Mouse (Mus musculus) heart, postnatal 0 days (tissue): ENCODE data around the gene Dnpep. TPM values are rescaled to one million over a fixed set of nuclear protein-coding genes. Genes with fewer than 3 reads are reported as not detected.
A peak's percentile ranks its signal among the peaks of the same experiment; 100 is the strongest.

Experiments
- ATAC-seq: fragments of 200-750 bp; cut with Nextera tagmentation; 2 replicates; pipeline ENCODE4 v1.8.0; 2017; ENCODE audit warnings: low read depth, moderate number of reproducible peaks, moderate library complexity; ENCODE audit not compliant: insufficient read depth
- DNase-seq: peaks from one replicate; pipeline ENCODE4 v3.0.0-alpha.2; 2016; ENCODE audit warnings: low spot score
- H3K27ac ChIP-seq: fragments of 300-500 bp; sonication (generic); 2 replicates; pipeline ENCODE4 v1.5.1; 2014; ENCODE audit warnings: low read depth, mild to moderate bottlenecking
- H3K27me3 ChIP-seq: fragments of 300-500 bp; sonication (generic); 2 replicates; pipeline ENCODE4 v1.6.1; 2014; ENCODE audit warnings: low read length, mixed read lengths; ENCODE audit not compliant: control insufficient read depth, insufficient read depth
- H3K36me3 ChIP-seq: fragments of 300-500 bp; sonication (generic); replicated peaks from 2 replicates; pipeline ENCODE4 v1.6.1; 2014; ENCODE audit warnings: low read length, mixed read lengths; ENCODE audit not compliant: control insufficient read depth, insufficient read depth
- H3K4me1 ChIP-seq: fragments of 300-500 bp; sonication (generic); 2 replicates; pipeline ENCODE4 v1.6.1; 2014; ENCODE audit warnings: antibody characterized with exemption; ENCODE audit not compliant: control insufficient read depth, insufficient read depth
- H3K4me2 ChIP-seq: fragments of 300-500 bp; sonication (generic); 2 replicates; pipeline ENCODE4 v1.6.1; 2014; ENCODE audit warnings: low read depth, mild to moderate bottlenecking, low read length, moderate library complexity
- H3K4me3 ChIP-seq: fragments of 300-500 bp; sonication (generic); 2 replicates; pipeline ENCODE4 v1.5.1; 2014; ENCODE audit warnings: low read depth, low read length
- H3K9ac ChIP-seq: fragments of 300-500 bp; sonication (generic); replicated peaks from 2 replicates; pipeline ENCODE4 v1.6.1; 2014; ENCODE audit warnings: low read depth, low read length, mixed read lengths
- H3K9me3 ChIP-seq: fragments of 300-500 bp; sonication (generic); replicated peaks from 2 replicates; pipeline ENCODE4 v1.6.1; 2016; ENCODE audit warnings: low read length; ENCODE audit not compliant: control insufficient read depth
- CTCF ChIP-seq: IDR thresholded peaks from 2 replicates; pipeline ENCODE4 v1.5.1; 2016; ENCODE audit warnings: antibody characterized with exemption, control low read depth, low read depth
- EP300 ChIP-seq: IDR thresholded peaks from 2 replicates; pipeline ENCODE4 v1.6.1; 2016; ENCODE audit warnings: antibody characterized with exemption, low read depth
- WGBS: fragments of 180-500 bp; shearing (Covaris S2); extraction: QIAGEN DNeasy Blood & Tissue Kit; methylation state at CpG from one replicate; pipeline ENCODE4 v1.1.7; 2014; 5-methylcytosine and 5-hydroxymethylcytosine counted together
- polyA plus RNA-seq: library from polyadenylated mRNA; unstranded; fragments of >200 nt; fragmentation: Nextera tagmentation; extraction: Ambion mirVana; gene quantifications from 2 replicates; pipeline ENCODE4 v1.2.1, GENCODE M21; 2015
- total RNA-seq: library from RNA; depleted of rRNA; stranded (reverse); fragments of >200 nt; gene quantifications from 2 replicates; pipeline ENCODE4 v1.2.3, GENCODE M21; 2014; ENCODE audit warnings: low replicate concordance

Gene Dnpep
- total and polyA plus RNA-seq, 2 experiments from 2014 or later = 147 to 202 TPM

- ATAC-seq (peak; percentile 70), DNase-seq (peak; percentile 78)
- WGBS = 25% methylated on average over 5 of the region's 5 CpGs
- TF ChIP-seq CTCF = no peak
- no peak for TF ChIP-seq EP300
- no peaks in the 10 kb centered on the region for H3K9me3 ChIP-seq
- no peak overlapping the region for H3K9ac ChIP-seq
- peaks cover 33% of the 10 kb centered on the region for H3K4me1 ChIP-seq
- no peaks in the 10 kb centered on the region for H3K36me3 ChIP-seq
- H3K4me2 ChIP-seq = no peak overlapping the region
- H3K4me3 ChIP-seq = no peak overlapping the region
- H3K27ac ChIP-seq = peak overlapping the region; percentile 83
- H3K27me3 ChIP-seq = no peaks in the 10 kb centered on the region
Observed at GRCm38 (mm10) chr1:75347279-75347678, 29.5 kb upstream of the Dnpep start.

- Histone ChIP-seq H3K27ac (peak overlapping the region; percentile 40), H3K9me3 (no peaks in the 10 kb centered on the region), H3K36me3 (no peaks in the 10 kb centered on the region), H3K9ac (no peak overlapping the region), H3K4me1 (peaks cover 33% of the 10 kb centered on the region), H3K27me3 (peaks cover 3% of the 10 kb centered on the region; the same call in 1 of the 2 replicates), H3K4me2 (no peak overlapping the region), H3K4me3 (no peak overlapping the region)
- WGBS = 40% methylated on average over 20 of the region's 20 CpGs
- DNase-seq (no peak), ATAC-seq (no peak)
- TF ChIP-seq CTCF (peak; percentile 48), EP300 (no peak)
Observed at GRCm38 (mm10) chr1:75345036-75345935, 27.5 kb upstream of the Dnpep start.

DNA sequence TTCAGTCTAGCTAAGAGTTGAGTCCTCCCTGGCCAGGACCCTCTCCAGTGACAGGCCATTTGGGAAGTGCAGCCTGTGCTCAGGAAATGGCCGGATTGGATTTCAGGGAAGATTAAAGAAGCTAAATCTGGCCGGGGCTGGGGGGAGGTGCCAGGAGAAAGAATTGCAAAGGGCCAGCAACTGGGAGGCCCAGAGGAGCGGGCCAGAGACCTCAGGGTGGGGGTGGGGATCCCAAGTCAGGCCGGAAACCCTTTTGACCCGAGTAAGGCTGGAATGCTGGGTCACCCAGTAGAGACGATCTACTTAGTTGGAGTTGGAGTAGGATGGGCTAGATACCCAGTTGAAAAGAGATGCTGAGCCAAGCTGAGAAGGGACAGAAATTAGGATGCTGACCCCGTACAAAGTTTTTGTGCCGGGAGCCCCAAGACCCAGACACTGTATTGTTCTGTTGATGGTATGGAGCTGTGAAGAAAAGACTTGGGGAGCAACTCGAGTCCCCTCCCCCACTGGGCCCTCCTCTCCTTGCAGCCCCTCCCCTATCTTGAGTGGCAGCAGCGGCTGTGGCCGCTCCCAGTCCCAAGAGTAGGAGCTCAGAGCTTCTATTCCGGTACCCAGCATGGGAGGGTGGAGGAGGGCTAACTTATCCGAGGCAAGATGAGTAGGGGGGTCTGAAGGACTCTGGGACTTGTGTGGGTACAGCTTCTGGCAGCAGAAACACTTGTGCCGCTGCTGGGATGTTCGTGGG, 26.7 kb upstream of the Dnpep start:
- no peak overlapping the region for H3K9ac ChIP-seq
- TF ChIP-seq CTCF (no peak), EP300 (no peak)
- ATAC-seq = peak; percentile 19
- 9% methylated on average over 15 of the region's 15 CpGs for WGBS
- H3K4me1 ChIP-seq = peaks cover 33% of the 10 kb centered on the region
- no peak overlapping the region for H3K4me2 ChIP-seq
- no peaks in the 10 kb centered on the region for H3K36me3 ChIP-seq
- DNase-seq = no peak
- no peak overlapping the region for H3K4me3 ChIP-seq
- H3K9me3 ChIP-seq = no peaks in the 10 kb centered on the region
- H3K27ac ChIP-seq = peak overlapping the region; percentile 40
- peaks cover 6% of the 10 kb centered on the region; the same call in 1 of the 2 replicates for H3K27me3 ChIP-seq

- Histone ChIP-seq H3K9ac (no peak overlapping the region), H3K27me3 (peaks cover 6% of the 10 kb centered on the region; the same call in 1 of the 2 replicates), H3K4me1 (peaks cover 27% of the 10 kb centered on the region), H3K27ac (no peak overlapping the region), H3K9me3 (no peaks in the 10 kb centered on the region), H3K4me2 (no peak overlapping the region), H3K4me3 (no peak overlapping the region), H3K36me3 (no peaks in the 10 kb centered on the region)
- under 1% methylated on average over 8 of the region's 8 CpGs for WGBS
- DNase-seq = peak; percentile 79
- no peak for ATAC-seq
- TF ChIP-seq EP300 (no peak), CTCF (peak; percentile 90)
Observed at GRCm38 (mm10) chr1:75342874-75343416, 25.2 kb upstream of the Dnpep start.

GRCm38 (mm10) chr1:75340519-75340918, 22.7 kb upstream of the Dnpep start:
- H3K9me3 ChIP-seq = no peaks in the 10 kb centered on the region
- WGBS = 70% methylated on average over 2 of the region's 2 CpGs
- H3K27ac ChIP-seq = no peak overlapping the region
- H3K9ac ChIP-seq = no peak overlapping the region
- peaks cover 6% of the 10 kb centered on the region; the same call in 1 of the 2 replicates for H3K27me3 ChIP-seq
- H3K4me3 ChIP-seq = no peak overlapping the region
- no peak overlapping the region for H3K4me2 ChIP-seq
- DNase-seq (no peak), ATAC-seq (no peak)
- no peak for TF ChIP-seq EP300
- TF ChIP-seq CTCF = no peak
- H3K36me3 ChIP-seq = no peaks in the 10 kb centered on the region
- peaks cover 16% of the 10 kb centered on the region for H3K4me1 ChIP-seq
